Mouse (Mus musculus) neural tube, embryonic 10.5 days (tissue): ENCODE data around the gene Gm9837.

ENCODE experiments used
- DNase-seq: peaks from one replicate; pipeline ENCODE4 v3.0.0-alpha.2; 2017; ENCODE audit warnings: low spot score; ENCODE audit errors: extremely low spot score

Gene Gm9837

GRCm38 (mm10) chr11:53486822-53487594 is 16.7 kb upstream of the Gm9837 start:
- no peak for DNase-seq

GRCm38 (mm10) chr11:53486351-53486750 is 16.1 kb upstream of the Gm9837 start:
- no peak for DNase-seq

GRCm38 (mm10) chr11:53485719-53486118 is 15.4 kb upstream of the Gm9837 start:
- no peak for DNase-seq

- no peak for DNase-seq
Measured at GRCm38 (mm10) chr11:53483159-53483891, 13.0 kb upstream of the Gm9837 start.

- no peak for DNase-seq
Measured at GRCm38 (mm10) chr11:53481088-53481730, 10.9 kb upstream of the Gm9837 start.

- no peak for DNase-seq
Measured at GRCm38 (mm10) chr11:53479783-53480301, 9.6 kb upstream of the Gm9837 start, which contains the start of the genes Gm9945 and Sowaha. Gm9945 (plus strand) TSS chr11:53480166. Sowaha (minus strand) TSS chr11:53480274.

GRCm38 (mm10) chr11:53479171-53479782 is 9.0 kb upstream of the Gm9837 start:
- peak; percentile 55 for DNase-seq

GRCm38 (mm10) chr11:53478383-53479170 is 8.3 kb upstream of the Gm9837 start:
- peak; percentile 64 for DNase-seq

- DNase-seq: no peak
Measured at GRCm38 (mm10) chr11:53477833-53478232, 7.6 kb upstream of the Gm9837 start.

GRCm38 (mm10) chr11:53475620-53476019 is 5.3 kb upstream of the Gm9837 start:
- no peak for DNase-seq

GRCm38 (mm10) chr11:53472709-53473108 is 2.4 kb upstream of the Gm9837 start:
- DNase-seq: no peak

GRCm38 (mm10) chr11:53469294-53469967 is 848 bp downstream of the Gm9837 start:
- no peak for DNase-seq

- peak; percentile 85 for DNase-seq
Measured at GRCm38 (mm10) chr11:53466231-53466971, 3.9 kb downstream of the Gm9837 start.

GRCm38 (mm10) chr11:53463551-53464424 is 6.5 kb downstream of the Gm9837 start:
- peak; percentile 66 for DNase-seq

- no peak for DNase-seq
Measured at GRCm38 (mm10) chr11:53461727-53462126, 8.6 kb downstream of the Gm9837 start.

GRCm38 (mm10) chr11:53460192-53460591 is 10.1 kb downstream of the Gm9837 start:
- DNase-seq: no peak

- DNase-seq: no peak
Measured at GRCm38 (mm10) chr11:53458996-53459395, 11.3 kb downstream of the Gm9837 start.

- DNase-seq: no peak
Measured at GRCm38 (mm10) chr11:53457372-53457954, 12.8 kb downstream of the Gm9837 start.
